Mouse (Mus musculus) ZHBTc4 (cell line): ENCODE results near the gene Doc2b.

Experiments used
- DNase-seq: peaks from one replicate; pipeline ENCODE4 v3.0.0-alpha.2; 2011; ENCODE audit warnings: low read depth, low spot score

Gene Doc2b

DNA sequence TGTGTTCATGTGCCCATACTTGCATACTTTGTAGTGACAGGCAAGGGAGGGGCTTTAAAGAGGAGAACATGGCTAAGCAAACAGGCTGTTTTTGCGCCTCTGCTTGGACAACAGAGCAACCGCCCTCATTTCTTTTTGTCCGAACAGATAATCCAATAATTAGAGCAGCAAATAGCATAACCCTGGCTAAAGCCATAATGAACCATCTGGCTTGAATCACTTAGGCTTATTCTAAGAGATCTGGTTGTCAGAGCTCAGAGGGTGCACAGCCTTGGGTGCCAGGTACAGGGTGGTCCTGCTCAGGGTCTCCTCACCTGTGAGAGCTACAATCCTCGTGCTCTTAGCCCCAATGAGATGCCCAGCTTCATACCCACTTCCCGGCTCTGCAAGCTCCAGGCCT lies 2.5 kb downstream of the Doc2b start:
- DNase-seq, result no peak

DNA sequence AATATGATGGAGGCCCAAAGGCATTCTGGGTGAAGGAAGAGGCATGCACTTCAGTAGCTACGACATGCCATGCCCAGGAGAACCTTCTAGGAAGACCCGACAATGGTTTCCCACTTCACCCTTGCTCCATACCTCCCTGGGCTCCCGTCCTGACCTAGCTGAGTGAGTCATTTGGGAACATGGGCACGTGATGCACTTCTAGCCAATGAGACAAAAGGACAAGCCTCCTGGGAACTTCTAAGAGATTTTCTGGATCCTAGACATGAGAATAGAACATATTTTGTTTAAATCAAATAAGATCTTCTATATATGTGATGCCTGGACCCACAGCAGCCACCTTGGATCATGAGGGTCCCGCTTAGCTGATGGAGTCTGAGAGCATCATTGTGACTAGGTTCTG lies 3.3 kb downstream of the Doc2b start:
- DNase-seq, result no peak

DNA sequence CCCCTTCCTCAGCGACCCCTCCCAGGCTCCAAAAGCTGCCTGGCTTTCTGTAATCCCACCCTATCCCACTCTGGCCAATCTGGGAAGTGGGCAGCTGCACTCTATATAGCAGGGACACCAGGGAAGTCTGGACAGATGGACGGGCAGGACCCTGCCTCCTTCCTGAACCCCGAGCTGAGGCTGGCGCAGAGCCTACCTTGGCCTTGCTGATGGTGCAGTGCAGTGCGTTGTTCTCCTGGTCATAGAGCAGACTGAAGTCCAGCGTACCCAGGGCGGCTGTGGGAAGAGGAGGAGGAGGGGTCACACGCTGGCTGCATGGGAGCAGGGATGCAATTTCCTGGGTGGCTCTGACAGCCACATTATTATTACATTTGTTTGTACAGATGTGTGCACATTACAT lies 10.0 kb downstream of the Doc2b start:
- no peak for DNase-seq

DNA sequence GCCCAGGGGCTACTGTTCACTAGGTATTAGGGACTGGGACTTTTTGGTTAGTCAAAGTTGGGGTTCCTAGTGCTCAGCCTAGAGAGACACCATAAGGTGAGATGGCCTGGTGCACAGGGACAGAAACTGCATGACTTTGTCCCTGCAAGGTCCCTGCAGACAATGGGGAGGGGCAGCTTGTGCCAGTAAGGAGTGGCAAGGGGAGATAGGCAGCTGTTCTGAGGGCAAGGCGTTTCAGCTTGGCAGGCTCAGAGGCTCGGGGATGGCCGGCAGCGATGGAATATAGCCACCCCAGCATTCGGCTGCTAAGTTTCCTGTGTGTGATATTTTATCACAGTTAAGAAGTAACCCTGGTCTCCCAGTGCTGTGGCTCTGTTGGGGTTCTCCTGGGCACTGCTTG lies 12.1 kb downstream of the Doc2b start:
- no peak for DNase-seq

DNA sequence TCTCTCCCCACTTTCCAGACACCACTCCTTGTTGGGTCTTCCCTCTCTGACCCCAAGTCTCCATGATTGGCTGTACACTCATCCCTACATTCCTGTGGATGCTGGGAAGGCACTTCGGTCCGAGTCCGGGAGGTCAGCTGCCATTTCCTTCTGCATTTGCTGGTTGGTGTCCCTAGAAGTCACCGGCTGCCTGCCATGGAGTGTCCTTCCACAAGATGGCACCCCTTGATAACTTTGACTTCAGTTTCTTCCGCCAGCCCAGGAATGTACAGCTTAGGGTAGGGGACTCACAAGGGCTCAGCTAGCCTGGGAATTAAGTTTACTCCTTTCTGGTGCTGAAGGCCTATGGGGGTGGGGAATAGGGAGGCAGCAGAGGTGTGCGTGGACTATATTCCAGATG lies 13.9 kb downstream of the Doc2b start:
- peak; percentile 78 for DNase-seq

DNA sequence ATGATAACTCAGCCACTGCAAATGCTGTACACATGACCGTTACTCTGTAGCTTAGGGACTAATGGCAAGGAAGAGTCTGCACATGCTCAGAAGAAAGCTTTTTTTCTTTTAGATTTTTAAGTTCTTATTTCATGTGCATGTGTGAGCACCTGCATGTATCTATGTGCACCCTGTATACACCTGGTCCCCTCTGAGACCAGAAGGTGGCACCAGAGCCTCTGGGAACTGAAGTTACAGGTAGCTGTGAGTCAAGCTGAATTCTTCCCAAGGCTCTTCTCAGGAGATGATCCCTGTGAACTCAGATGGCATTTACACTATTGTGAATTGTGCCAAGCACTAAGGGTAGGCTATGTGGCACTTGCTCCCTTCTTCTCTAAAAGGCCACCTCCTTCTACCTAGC lies 19.9 kb downstream of the Doc2b start:
- DNase-seq, result peak; percentile 56

DNA sequence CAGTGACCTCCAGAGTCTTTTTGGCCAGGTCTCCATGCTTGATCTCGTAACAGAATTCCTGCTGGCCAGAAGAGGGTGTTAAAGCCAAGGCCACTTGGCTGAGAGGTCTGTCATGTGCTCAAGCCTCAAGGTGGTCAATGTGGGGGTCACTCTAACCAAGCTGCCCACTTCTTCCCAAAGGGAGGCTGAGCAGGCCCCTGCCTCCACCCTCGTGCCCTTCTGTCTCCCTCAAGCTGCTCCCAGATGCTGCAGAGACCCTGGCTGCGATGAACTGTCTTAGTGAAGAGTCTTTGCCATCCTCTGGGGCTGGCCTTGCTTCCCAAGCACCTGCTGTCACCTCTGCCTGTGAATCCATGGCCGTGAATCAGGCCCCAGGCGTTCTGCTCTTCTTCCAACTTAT lies 23.3 kb downstream of the Doc2b start:
- no peak for DNase-seq

DNA sequence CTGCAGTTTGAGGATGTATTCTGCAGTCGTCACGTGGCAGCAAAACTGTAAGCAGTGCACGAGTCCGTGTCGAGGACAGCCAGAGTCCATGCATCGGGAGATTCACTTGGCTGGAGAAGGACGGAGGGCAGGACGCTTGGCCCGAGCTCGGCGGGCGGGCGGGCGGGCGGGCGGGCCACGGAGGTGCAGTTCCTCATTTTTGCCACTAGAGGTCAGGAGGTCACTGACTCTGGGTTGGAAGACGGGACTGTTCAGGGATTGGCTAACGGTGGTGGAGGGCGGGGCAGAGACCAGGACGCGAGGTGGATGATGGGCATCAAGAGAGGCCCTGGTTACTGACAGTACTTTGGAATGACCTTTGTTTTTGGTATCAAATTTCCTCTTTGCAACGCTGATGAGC lies 26.6 kb downstream of the Doc2b start:
- DNase-seq, result peak; percentile 88

DNA sequence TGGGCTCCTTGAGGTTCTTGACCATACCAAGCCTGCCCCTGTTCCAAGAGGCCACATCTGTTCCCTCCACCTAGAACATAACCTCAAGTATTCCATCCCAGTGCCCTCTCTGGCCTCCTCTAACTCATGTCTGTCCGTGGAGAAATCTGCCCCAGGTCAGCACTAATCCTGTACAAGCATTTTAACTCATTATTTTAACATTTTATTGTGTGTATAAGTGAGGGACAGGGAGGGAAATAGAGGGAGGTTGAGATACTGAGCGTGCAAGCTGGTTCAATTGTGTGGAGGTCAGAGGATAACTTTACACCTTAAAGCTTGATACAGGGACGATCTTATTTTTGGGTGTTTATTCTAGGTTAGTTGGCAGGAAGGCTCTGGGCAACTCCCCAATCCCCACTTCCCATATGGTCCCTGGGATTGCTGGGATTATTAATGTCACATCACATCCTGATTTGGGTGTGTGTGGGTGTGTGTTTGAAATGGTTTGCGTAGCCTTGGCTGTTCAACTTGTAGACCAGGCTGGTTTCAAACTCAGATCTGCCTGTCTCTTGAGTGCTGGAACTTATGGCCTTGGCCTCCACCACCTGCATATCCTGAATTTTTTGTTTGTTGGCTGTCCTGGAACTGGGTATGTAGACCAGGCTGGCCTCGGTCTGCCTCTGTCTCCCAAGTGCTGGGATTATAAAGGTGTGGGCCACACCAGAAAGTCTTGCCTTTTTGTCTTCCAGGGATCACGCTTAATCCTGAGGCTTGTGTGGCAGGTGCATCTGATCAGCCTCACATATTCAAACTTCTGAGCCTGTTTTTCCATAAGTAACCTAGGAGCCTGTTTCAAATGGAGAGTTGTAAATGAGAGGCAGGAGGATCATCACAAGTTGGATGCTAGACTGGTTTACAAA lies 27.5 kb downstream of the Doc2b start:
- DNase-seq, result no peak

DNA sequence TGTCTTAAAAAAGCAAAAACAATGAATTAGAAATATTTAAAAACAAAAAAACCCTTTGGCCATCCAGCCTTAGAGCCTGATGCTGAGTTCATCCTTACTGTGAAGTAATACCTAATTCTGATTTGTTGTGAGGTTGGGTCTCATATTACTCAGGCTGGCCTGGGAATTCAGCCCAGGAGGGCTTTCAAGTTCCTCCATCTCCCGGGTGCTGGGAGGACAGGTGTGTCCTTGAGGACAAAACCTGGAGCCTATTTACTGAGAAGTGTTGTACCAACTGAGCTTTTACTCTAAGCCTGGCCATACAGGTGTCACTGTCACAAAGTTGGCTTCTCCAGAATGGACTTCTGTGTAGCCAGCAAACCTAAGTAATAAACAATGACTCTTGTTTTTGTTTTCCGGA lies 28.8 kb downstream of the Doc2b start:
- no peak for DNase-seq

DNA sequence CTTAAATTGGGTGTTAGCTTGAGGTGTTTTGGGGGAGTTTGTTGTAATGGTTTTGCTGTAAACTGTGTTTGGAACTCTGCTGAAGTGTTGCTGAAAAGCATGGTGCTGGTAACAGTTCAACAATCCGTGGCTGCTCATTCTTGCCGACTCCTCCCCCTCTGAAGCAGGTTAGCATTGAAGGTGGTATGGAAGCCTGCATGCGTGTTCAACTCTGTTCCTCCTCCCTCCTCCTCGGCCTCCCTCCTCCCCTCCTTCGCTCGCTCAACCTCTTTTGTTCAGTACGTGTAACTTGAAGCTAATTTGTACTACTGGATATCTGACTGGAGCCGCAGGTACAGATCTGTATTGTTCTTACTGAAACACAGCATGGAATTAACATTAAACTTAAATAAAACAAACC lies 30.7 kb downstream of the Doc2b start:
- peak; percentile 40 for DNase-seq

DNA sequence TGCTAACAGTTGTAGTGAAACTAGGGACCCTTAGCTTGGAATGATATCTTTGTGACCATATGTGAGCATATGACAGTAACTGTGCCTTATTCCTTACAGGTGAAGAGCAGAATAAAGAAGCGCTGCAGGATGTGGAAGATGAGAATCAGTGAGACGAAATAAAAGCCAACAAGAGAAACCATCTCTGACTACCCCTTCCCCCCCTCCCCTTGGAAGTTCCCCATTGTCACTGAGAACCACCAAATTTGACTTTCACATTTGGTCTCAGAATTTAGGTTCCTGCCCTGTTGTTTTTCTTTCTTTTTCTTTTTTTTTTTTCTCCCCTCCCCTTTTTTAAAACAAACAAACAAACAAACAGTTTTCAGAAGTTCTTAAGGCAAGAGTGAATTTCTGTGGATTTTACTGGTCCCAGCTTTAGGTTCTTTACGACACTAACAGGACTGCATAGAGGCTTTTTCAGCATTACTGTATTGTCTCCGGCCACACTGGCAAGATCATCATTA lies 31.3 kb downstream of the Doc2b start:
- DNase-seq, result no peak

DNA sequence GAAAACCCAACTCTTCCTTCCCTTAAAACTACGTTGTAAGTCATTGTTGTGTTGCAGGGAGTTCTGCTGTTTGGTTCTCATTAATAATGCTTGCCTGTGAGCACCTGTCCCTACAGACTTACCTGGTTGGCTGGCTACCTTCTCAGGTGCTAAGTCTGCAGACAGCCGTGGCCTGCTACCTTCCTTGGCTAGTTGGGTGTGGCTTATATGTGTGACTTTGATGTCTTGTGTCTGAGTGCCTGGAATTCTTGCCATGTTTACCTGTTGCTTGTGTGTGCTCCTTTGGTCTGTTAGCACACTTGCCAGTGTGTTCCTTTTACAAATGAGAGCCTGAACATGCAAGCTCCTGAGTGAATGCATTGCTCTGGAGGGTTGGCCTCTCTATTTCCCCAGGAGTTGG lies 33.1 kb downstream of the Doc2b start:
- no peak for DNase-seq

DNA sequence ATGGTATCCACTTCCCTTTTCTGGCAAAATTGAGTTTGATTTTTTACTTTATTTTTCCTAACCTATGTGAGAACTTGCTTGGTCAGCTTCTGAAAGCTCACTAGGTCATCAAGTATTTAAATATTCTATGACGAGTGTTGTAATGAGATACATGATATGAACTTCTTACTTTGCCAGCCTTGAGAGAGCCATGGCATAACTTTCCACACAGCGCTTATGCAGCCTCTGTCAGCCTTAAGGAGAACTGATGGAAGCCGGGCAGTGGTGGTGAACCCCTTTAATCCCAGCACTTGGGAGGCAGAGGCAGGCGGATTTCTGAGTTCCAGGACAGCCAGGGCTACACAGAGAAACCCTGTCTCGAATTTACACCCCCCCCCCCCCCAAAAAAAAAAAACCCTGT lies 35.1 kb downstream of the Doc2b start:
- DNase-seq, result no peak

DNA sequence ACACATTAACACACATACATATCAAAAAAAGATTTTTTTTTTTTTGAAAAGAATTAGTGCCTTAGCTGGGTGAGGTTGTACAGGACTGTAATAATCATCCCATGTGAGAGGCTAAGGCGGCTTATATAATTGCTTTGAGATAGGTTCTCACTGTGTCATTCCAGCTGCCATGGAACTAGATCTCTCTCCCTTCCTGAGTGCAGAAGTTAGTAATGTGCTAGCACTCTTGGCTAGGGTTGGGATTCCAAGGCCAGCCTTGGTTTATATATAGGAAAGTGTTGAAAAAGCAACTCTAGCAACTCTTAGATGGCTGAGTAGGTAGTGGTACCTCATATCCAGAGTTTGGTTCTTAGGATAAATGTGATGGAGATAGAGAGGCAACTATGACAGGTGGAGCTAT lies 37.3 kb downstream of the Doc2b start:
- DNase-seq, result no peak

DNA sequence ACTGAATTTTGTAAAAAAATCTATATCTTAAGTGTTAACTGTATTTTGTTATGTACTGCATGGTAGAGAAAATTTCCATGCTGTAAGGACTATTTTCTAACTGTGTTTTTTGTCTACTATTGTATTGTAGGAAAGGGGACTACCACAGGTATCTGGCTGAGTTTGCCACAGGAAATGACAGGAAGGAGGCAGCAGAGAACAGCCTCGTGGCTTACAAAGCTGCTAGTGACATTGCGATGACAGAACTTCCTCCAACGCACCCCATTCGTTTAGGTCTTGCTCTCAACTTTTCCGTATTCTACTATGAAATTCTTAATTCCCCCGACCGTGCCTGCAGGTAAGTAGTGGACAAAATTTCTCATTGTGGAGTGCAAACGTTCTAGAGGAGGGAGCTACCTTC lies 39.2 kb downstream of the Doc2b start:
- DNase-seq, result no peak

DNA sequence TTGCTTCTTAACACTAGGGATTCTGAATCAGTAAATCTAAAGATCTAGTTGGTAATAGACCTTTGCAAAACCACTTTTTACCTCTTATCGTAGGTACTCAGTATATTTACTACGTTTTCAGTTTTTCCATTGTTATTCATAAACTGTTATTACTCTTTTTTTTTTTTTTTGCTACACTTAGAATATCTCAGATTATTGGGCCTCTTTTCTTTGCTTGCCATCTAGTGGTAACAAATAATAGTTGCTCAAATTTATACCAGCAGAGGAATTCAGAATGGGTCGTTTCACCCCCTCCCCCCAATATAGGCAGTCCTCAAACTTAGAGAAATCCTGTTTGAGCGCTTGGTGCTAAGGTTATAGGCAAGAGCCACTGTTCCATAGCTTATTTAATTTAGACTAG lies 44.8 kb downstream of the Doc2b start:
- no peak for DNase-seq

DNA sequence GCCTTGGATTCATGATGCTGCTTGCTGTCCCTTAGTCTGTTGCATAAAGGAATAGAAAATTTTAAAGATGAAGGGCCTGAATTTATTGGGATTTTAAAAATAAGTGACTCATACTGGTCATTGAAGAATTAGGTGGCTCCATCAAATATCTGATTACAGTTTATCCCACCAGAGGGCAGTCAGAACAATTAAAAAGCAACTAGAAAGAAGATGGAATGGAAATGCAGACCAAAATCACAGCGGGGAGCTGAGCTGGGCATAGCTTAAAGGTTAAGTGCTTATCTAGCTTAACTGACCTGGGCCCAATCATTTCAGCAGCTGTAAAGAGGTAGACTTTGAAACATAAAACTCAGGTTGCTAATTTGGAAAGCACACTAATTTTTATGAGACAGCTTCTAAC lies 45.3 kb downstream of the Doc2b start:
- no peak for DNase-seq

DNA sequence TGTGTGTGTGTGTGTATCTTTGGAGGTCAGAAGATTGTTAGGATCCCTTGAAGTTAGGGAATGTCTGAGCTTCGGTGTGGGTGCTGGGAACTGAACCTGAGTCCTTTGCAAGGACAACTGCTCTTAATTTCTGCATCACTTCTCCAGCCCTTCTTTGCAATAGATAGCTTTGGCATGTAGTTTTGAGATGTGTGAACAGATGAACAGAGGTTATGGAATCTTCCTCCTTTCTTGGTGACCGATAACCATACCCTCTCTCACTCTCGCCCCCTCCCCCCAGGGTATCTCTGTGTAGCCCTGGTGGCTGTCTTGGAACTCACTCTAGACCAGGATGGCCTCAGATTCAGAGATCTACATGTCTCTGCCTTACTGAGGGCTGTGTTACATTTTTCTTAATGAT lies 51.1 kb downstream of the Doc2b start:
- no peak for DNase-seq

DNA sequence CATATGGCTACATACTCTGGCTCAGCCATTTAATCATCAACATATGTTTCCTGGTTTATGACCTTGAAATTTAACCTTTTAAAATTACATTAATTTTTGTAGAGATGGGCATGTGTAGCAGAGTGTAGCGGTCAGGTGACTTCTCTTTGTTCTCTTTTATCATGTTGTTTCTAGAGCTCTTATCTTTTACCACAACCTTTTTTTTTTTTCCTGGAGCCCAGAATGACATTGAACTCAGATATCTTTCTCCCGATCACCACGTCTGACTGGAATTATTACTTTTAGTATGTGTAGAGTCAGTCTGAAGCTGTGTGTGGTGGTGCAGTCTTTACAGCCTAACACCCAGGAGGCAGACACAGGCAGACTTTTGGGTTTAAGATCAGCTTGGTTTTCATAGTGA lies 54.2 kb downstream of the Doc2b start:
- no peak for DNase-seq

DNA sequence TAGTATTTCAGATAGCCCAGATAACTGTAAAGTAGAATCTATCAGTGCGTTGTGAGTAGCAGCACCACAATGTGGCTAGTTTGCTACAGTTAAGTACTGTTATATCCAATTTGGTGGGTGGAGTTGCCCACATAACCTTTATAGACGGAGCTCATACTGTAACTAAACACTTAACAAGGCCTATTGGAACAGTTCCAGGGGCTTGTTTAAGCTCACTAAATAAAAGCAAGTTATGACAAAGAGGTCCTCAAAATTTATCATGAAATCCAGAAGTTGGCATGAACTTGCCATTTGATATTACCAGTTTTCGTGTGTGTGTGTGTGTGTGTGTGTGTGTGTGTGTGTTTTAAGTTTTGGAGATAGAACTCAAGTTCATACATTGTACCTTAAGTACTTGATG lies 55.6 kb downstream of the Doc2b start:
- no peak for DNase-seq

DNA sequence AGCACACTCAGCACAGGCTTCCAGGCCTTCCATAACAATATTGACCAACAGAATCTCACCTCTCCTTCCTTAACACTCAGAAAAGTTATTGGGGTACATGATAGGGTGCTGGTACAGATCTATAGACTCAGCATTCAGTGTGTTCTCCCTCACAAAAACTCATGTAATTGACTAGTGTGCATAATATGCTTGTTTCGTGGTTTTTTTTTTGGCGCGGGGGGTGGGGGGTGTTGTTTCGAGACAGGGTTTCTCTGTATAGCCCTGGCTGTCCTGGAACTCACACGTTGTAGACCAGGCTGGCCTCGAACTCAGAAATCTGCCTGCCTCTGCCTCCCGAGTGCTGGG lies 57.4 kb downstream of the Doc2b start:
- no peak for DNase-seq

DNA sequence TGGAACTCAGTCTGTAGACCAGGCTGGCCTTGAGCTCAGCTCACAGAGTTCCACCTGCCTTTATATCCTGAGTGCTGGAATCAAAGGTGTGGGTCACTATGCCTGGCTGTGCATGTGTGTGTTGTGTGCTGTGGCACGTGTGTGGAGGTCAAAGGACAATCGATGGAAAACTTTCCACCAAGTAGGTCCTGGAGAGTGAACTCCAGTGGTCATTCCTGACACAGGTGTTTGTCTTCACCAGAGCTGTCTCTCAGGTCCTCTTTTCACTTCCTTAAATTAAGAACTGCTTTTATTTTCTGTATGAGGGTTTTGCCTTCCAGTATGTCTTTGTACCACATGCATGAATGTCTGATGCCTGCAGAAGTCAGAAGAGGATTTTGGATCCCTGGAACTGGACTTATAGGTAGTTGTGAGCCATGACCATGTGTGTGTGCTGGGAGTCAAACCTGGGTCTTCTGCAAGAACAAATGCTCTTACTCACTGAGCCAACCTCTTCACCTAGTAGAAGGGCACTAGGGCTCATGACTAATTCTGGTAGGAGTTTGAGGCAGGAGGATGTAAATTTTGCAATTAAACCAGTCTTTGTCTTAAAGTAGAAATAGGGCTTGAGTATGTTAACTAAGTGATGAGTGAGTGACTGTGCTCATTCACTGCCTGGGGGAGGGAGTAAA lies 57.9 kb downstream of the Doc2b start:
- DNase-seq, result no peak
